8 mouse cellular contexts compared by ENCODE assay signal in genomic region chr2:26380131-26380771, GRCm38 (mm10). TPM values are rescaled to one million over a fixed set of nuclear protein-coding genes. Genes with fewer than 3 reads are reported as not detected.
DNase-seq lines count a peak whose midpoint lies in the region; ATAC-seq and TF ChIP-seq lines count a peak whose summit lies in the region.

Gene Snapc4, minus strand, starts transcription at chr2:26380653.

- no peak for TF ChIP-seq CTCF in C2C12 (IDR thresholded peaks at IDR 0.05; ENCODE audit: control insufficient read depth, insufficient read depth, insufficient read length)
- no peak for TF ChIP-seq CTCF in bone marrow macrophage, adult 2 months (IDR thresholded peaks at IDR 0.05; ENCODE audit: low read depth, low read length)
- no peak for TF ChIP-seq CTCF in embryonic fibroblast, embryonic 13.5 days (IDR thresholded peaks at IDR 0.05; ENCODE audit: borderline replicate concordance, insufficient read depth, low read length)

- H3K4me2 ChIP-seq in kidney, embryonic 15.5 days, result peak within 1 kb of the TSS; percentile 95
- peak within 1 kb of the TSS; percentile 73 for H3K4me2 ChIP-seq in liver, embryonic 11.5 days
- H3K4me2 ChIP-seq in stomach, embryonic 15.5 days, result peak within 1 kb of the TSS; percentile 86

- peaks cover 25% of the 10 kb centered on the region for H3K79me2 ChIP-seq in C2C12 (ENCODE audit: control insufficient read depth, insufficient read depth)

- peak within 1 kb of the TSS; percentile 97 for H3ac ChIP-seq in C2C12 (ENCODE audit: control insufficient read depth, insufficient read length, low read depth)

- 0 out of 2 replicates have a peak, but pooled peaks cover 2% of the 10 kb centered on the region for H3K4me1 ChIP-seq in bone marrow macrophage, adult 2 months (ENCODE audit: control insufficient read depth, insufficient read depth, low read length)
- H3K4me1 ChIP-seq in embryonic fibroblast, embryonic 13.5 days (ENCODE audit: control insufficient read depth, insufficient read depth, low read length), result no peaks in the 10 kb centered on the region
- peaks cover 3% of the 10 kb centered on the region; the same call in 1 of the 2 replicates for H3K4me1 ChIP-seq in heart, embryonic 10.5 days
- H3K4me1 ChIP-seq in kidney, embryonic 15.5 days, result peaks cover 10% of the 10 kb centered on the region
- peaks cover 3% of the 10 kb centered on the region for H3K4me1 ChIP-seq in liver, embryonic 11.5 days (replicated peaks; ENCODE audit: control insufficient read depth, insufficient read depth, low read length)
- H3K4me1 ChIP-seq in stomach, embryonic 15.5 days, result 0 out of 2 replicates have a peak, but pooled peaks cover 3% of the 10 kb centered on the region

- H3K9me3 ChIP-seq in heart, embryonic 10.5 days, result no peaks in the 10 kb centered on the region
- H3K9me3 ChIP-seq in kidney, embryonic 15.5 days (replicated peaks), result no peaks in the 10 kb centered on the region
- H3K9me3 ChIP-seq in liver, embryonic 11.5 days (ENCODE audit: control insufficient read depth, low read length), result no peaks in the 10 kb centered on the region
- H3K9me3 ChIP-seq in stomach, embryonic 15.5 days, result no peaks in the 10 kb centered on the region

- peak; percentile 96 for DNase-seq in heart, embryonic 10.5 days (ENCODE audit: low spot score)
- peak; percentile 87 for DNase-seq in liver, embryonic 11.5 days (ENCODE audit: low spot score)
- DNase-seq in natural killer cell, adult 2 months (ENCODE audit: low spot score in 2 of 2), result peak; percentile 75 to 80

- peak within 1 kb of the TSS; percentile 83 for H3K9ac ChIP-seq in kidney, embryonic 15.5 days
- peak within 1 kb of the TSS; percentile 69 for H3K9ac ChIP-seq in liver, embryonic 11.5 days (ENCODE audit: low read depth, low read length)
- peak within 1 kb of the TSS; percentile 78 for H3K9ac ChIP-seq in stomach, embryonic 15.5 days

- no peak within 1 kb of the TSS for H3K27ac ChIP-seq in bone marrow macrophage, adult 2 months (ENCODE audit: insufficient read depth, low read depth, low read length)
- H3K27ac ChIP-seq in embryonic fibroblast, embryonic 13.5 days (ENCODE audit: insufficient read depth, low read length), result no peak within 1 kb of the TSS
- H3K27ac ChIP-seq in heart, embryonic 10.5 days, result peak within 1 kb of the TSS; percentile 83
- H3K27ac ChIP-seq in kidney, embryonic 15.5 days, result peak within 1 kb of the TSS; percentile 70
- H3K27ac ChIP-seq in liver, embryonic 11.5 days (ENCODE audit: low read depth, low read length), result peak within 1 kb of the TSS; percentile 34; the same call in 1 of the 2 replicates
- peak within 1 kb of the TSS; percentile 49; the same call in 1 of the 2 replicates for H3K27ac ChIP-seq in stomach, embryonic 15.5 days

- ATAC-seq in kidney, embryonic 15.5 days (replicated peaks; ENCODE audit: low FRiP score), result peak; percentile 94
- peak; percentile 94 for ATAC-seq in liver, embryonic 11.5 days (replicated peaks; ENCODE audit: low FRiP score)
- ATAC-seq in stomach, embryonic 15.5 days (ENCODE audit: insufficient read depth, low FRiP score, low read depth), result peak; percentile 94

- WGBS in heart, embryonic 10.5 days, result under 1% methylated on average over 38 of the region's 38 CpGs
- under 1% methylated on average over 38 of the region's 38 CpGs for WGBS in kidney, embryonic 15.5 days
- 0% methylated on average over 38 of the region's 38 CpGs for WGBS in liver, embryonic 11.5 days
- under 1% methylated on average over 38 of the region's 38 CpGs for WGBS in stomach, embryonic 15.5 days

- no peaks in the 10 kb centered on the region for H3K27me3 ChIP-seq in C2C12 (ENCODE audit: control insufficient read depth, insufficient read depth, insufficient read length)
- H3K27me3 ChIP-seq in heart, embryonic 10.5 days (ENCODE audit: insufficient read depth, poor library complexity, severe bottlenecking), result no peaks in the 10 kb centered on the region
- no peaks in the 10 kb centered on the region for H3K27me3 ChIP-seq in kidney, embryonic 15.5 days
- H3K27me3 ChIP-seq in liver, embryonic 11.5 days (replicated peaks; ENCODE audit: control insufficient read depth, insufficient read depth, low read length), result no peaks in the 10 kb centered on the region
- no peaks in the 10 kb centered on the region for H3K27me3 ChIP-seq in stomach, embryonic 15.5 days (replicated peaks)

- H3K36me3 ChIP-seq in C2C12 (ENCODE audit: control insufficient read depth, insufficient read depth), result peaks cover 67% of the 10 kb centered on the region
- peaks cover 71% of the 10 kb centered on the region for H3K36me3 ChIP-seq in heart, embryonic 10.5 days
- H3K36me3 ChIP-seq in kidney, embryonic 15.5 days, result peaks cover 75% of the 10 kb centered on the region
- peaks cover 39% of the 10 kb centered on the region for H3K36me3 ChIP-seq in liver, embryonic 11.5 days (ENCODE audit: control insufficient read depth, insufficient read depth, low read length)
- peaks cover 45% of the 10 kb centered on the region for H3K36me3 ChIP-seq in stomach, embryonic 15.5 days

- H3K4me3 ChIP-seq in C2C12 (ENCODE audit: insufficient read depth, poor library complexity, severe bottlenecking), result peak within 1 kb of the TSS; percentile 84
- peak within 1 kb of the TSS; percentile 73 for H3K4me3 ChIP-seq in bone marrow macrophage, adult 2 months (ENCODE audit: insufficient read depth, low read length)
- H3K4me3 ChIP-seq in embryonic fibroblast, embryonic 13.5 days (ENCODE audit: insufficient read depth, low read length), result peak within 1 kb of the TSS; percentile 74
- H3K4me3 ChIP-seq in heart, embryonic 10.5 days, result peak within 1 kb of the TSS; percentile 81
- H3K4me3 ChIP-seq in kidney, embryonic 15.5 days (replicated peaks), result peak within 1 kb of the TSS; percentile 86
- peak within 1 kb of the TSS; percentile 89 for H3K4me3 ChIP-seq in liver, embryonic 11.5 days (ENCODE audit: low read depth, low read length)
- H3K4me3 ChIP-seq in stomach, embryonic 15.5 days (replicated peaks), result peak within 1 kb of the TSS; percentile 70

- peaks cover 16% of the 10 kb centered on the region for H3K79me3 ChIP-seq in C2C12 (ENCODE audit: low read depth)

- TF ChIP-seq POLR2A in bone marrow macrophage, adult 2 months (IDR thresholded peaks at IDR 0.05; ENCODE audit: borderline replicate concordance, low read depth, low read length), result no peak
- TF ChIP-seq POLR2A in embryonic fibroblast, embryonic 13.5 days (IDR thresholded peaks at IDR 0.05; ENCODE audit: low read depth, low read length), result peak; percentile 78

TF ChIP-seq in C2C12, 6 proteins besides CTCF, POLR2A, EP300 and RAD21:
- TF ChIP-seq MYOD1 (IDR thresholded peaks at IDR 0.05; ENCODE audit: control insufficient read depth, insufficient read length, low read depth) (no peak), MAX (IDR thresholded peaks at IDR 0.05) (peak; percentile 92)

RNA-seq across cellular contexts. Expression of gene Snapc4, which starts in this region (rescaled TPM):
- 11.7 TPM for polyA plus RNA-seq in C2C12 (2012; fragmentation: generic; extraction: Trizol)
- 16.3 and 18.3 TPM in 2 replicates for polyA plus RNA-seq in bone marrow macrophage, adult 2 months (2012; ENCODE audit: insufficient read depth, insufficient read length, missing spikeins)
- 17.2 and 27.4 TPM in 2 replicates for polyA plus RNA-seq in embryonic fibroblast, embryonic 13.5 days (2011; ENCODE audit: insufficient read length, low read depth, missing spikeins)
- 27.1 and 31.7 TPM in 2 replicates for polyA plus RNA-seq in heart, embryonic 10.5 days (2016; fragmentation: Nextera tagmentation; extraction: Ambion mirVana)
- 27.9 and 31.3 TPM in 2 replicates for polyA plus RNA-seq in kidney, embryonic 15.5 days (2015; fragmentation: Nextera tagmentation; extraction: Ambion mirVana)
- 36.4 and 41.6 TPM in 2 replicates for polyA plus RNA-seq in liver, embryonic 11.5 days (2014; fragmentation: Nextera tagmentation; extraction: Ambion mirVana)
- 23.5 and 25.9 TPM in 2 replicates for polyA plus RNA-seq in stomach, embryonic 15.5 days (2015; fragmentation: Nextera tagmentation; extraction: Ambion mirVana)

Comparison
In these comparisons a context has a peak if more than half of its experiments do, and no peak if none do; other contexts are left out.
1. H3K27ac ChIP-seq: peak in heart, embryonic 10.5 days (single experiment), kidney, embryonic 15.5 days (single experiment), liver, embryonic 11.5 days (single experiment) and stomach, embryonic 15.5 days (single experiment); none in bone marrow macrophage, adult 2 months (single experiment) and embryonic fibroblast, embryonic 13.5 days (single experiment).
2. Peak in every context shown above with its lines, with median percentiles within 50 percentile points of each other: H3K4me3 ChIP-seq, DNase-seq, ATAC-seq, H3K4me2 ChIP-seq and H3K9ac ChIP-seq.